Mouse (Mus musculus) heart, postnatal 36 days (tissue): ENCODE data around the gene Dph1. TPM values are rescaled to one million over a fixed set of nuclear protein-coding genes. Genes with fewer than 3 reads are reported as not detected.

Experiments used
- DNase-seq, 2 experiments: peaks; one replicate each; pipeline ENCODE4 v3.0.0; 2021 to 2022
- intact Hi-C: fragments of 180-260 bp; cut with DNase I; formaldehyde crosslinking; loops from one replicate; pipeline ENCODE4 v1.15.1; 2025
- microRNA-seq, 2 experiments: library from miRNA; unstranded; fragments of <30 nt; microRNA quantifications; one replicate each; pipeline ENCODE4 v1.2.0; 2021; ENCODE audit warnings: borderline number of aligned reads in 2 of 2
- total RNA-seq, 2 experiments: library from RNA; stranded (reverse); gene quantifications; 2 replicates each; pipeline ENCODE4 v1.2.3; 2021

Dph1 gene
- total RNA-seq, 2 experiments from 2014 or later: 9.0 to 9.7 TPM

DNA sequence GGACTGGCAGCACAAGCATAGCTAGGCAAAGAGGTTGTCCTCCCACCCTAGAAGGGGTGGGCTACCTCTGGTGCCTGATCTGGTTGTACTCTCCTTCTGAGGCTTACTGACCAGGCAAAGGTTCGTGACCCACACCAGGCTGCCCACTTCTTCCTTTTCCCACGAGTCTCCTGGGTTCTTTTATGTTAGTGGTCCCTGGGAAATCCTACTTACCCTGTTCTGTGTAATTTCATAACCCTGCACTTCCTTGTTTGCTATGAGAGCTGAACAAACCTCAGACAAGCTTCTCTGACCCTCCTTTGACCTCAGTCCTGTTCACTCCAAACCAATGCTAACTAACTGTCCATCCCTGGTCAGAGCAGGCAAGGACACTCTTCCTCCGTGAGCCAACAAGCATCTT lies 50.0 kb downstream of the Dph1 start:
- intact Hi-C loops: no loop called here
- no peak for DNase-seq

DNA sequence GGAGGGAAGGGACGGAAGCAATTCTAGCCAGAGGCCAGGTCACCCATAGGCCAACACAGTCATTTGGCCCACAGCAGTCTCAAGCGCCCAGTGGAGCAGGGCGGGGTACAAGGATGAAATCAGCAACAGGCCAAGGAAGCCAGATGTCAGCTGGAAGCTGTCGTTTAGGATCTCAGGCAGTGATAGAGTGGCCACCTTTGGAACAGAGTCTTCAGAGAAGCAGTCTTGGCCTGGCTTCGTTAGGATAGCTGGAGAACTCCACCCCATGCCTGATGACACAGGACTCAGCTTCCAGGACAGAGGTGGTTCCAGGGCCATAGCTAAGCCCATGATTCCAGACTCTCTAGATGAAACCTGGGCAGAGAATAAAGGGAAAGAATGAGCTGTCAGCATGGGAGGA lies 50.6 kb downstream of the Dph1 start:
- intact Hi-C loops: no loop called here
- peak in 1 of 2 experiments; percentile 38 for DNase-seq

DNA sequence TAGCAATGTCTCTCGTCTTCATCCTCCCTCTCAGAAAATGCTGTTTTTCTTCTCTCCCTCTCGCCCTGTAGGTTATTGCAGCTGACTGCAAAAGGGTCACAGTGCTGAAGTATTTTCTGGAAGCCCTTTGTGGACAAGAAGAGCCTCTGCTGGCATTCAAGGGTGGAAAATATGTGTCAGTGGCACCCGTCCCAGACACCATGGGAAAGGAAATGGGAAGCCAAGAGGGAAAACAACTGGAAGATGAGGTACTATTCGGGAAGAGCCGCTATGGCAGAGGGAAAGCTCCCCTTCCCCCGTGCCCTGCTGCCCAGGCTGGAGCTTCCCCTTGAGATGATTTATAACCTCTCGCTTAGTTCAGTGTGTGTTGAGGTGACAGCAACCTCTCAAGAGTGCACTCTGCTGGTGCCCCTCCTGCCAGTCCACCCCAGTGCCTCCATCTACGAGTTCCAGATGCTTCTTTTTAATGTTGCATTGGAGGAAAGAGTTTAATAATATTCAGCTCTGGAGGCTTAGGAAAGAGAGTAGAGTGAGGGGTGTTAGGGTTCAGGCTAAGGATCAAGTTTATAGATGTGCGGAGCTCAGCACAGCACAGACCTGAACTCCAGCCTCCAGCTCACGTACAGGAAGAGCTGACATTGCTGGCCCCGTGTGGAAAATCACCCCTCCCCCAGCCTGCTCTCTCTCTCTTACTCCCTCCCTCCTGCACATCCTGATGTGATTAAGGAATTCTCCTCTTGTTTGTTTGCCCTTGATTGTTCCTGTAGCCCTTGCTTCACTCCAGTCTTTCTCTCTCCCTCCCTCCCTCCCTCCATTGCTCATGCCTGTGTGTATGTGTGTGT lies 51.7 kb downstream of the Dph1 start:
- peak; percentile 88 to 90 for DNase-seq
- intact Hi-C loops: no loop called here

DNA sequence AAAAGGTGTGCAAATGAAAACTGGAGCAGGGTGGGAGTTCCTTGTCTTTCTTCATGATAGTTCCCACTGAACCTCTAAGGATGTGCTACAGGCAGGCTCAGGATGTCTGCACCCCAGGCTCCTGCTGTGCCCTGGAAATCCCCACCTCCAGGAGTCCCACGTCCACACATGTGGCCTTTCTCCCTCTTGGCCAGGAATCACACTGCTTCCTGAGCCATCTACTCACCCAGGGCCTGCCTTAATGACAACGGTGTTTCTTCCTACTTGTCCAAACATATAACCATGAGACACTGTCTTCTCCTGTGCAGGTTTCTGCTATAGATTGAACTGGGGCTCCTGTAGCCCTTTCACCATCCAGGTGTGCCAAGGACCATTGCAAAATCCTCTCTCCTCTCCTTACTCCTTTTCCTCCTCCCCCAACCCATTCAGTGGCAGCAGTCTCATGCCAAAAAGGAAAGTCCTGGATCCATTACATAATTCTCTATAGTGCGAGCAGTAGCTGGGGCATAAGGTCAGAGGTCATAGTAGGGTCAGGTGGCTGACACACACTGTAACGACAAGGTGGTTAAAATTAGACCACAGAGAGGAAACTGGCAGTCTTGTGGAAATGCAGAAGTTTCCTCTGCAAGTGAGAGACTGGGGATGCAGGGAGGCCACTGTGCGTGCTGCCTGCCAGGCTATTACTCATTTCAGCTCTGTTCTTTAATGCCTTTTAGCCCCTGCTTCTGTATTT lies 54.2 kb downstream of the Dph1 start:
- intact Hi-C loops: loop anchor here (2.0 kb wide), 1 partner anchor 20 kb away; no protein-coding TSS in a partner anchor
- no peak for DNase-seq

DNA sequence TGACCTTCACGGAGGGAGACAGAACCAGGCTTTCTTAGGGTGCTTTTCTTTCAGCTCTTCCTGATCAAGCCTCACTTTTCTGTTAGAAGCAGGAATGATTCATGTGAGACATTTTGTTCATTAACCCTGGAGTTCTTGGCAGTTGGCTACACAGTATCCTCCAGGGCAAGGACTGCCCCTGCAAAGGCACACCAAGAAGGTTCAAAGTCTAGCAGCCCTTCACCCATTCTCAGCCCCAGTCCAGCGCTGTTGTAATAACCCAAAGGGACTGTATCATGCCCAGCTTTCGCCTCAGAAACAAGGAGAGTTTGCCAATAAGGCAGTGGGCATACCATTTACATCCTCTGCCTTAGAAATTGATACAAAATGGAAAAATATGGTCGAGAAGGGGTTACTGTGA lies 55.7 kb downstream of the Dph1 start:
- intact Hi-C loops: loop anchor here (2.0 kb wide), 2 partner anchors 13 to 29 kb away; no protein-coding TSS in a partner anchor
- DNase-seq: no peak

DNA sequence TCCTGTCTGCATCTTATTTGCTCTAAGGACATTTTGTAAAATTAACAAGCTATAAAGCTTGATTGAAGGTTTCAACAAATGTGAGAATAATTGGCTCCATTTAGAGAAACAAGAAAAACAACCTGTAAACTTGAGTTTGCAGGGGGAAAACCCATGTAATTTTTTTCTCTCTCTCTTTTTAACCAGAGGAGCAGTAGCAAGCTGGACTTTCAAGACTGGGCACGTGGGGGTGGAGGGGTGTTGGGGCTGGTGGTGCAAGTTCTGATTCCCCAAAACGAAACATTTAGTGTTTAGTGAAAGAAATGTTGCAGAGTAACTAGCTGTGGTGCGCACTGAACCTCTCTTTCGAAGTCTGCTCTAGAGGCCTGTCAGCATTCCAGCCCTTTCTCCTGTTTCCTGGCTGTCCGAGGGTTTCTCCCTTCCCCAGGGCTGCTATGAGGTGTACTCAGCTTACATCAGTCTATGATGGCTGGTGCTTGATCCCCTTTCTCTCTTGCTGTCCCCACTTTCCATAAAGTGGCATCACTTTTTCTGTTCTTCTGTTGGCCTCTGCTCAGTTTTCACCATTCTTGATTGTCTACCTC lies 56.5 kb downstream of the Dph1 start:
- DNase-seq: no peak
- intact Hi-C loops: loop anchor here (2.0 kb wide), 2 partner anchors 14 to 30 kb away; no protein-coding TSS in a partner anchor

DNA sequence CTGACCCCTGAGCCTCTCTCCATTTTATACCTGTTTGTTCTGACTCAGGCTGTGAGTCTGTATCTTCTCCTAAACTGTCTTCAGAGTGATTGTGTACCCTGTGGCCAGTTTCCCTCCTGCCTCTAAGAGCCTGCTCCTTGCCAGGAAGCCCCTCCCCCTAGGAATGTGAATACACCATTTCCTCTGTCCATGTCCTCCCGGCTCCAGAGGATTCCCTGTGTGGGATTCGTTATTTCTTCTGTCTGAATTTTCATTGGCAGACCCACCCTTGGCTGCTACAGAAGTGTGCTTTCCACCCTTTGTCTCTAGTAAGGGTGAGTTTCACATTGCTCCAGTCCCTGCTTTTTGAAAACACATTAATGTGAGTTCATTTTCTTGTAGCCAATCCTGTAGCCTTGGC lies 57.1 kb downstream of the Dph1 start:
- intact Hi-C loops: loop anchor here (2.0 kb wide), 2 partner anchors 15 to 31 kb away; no protein-coding TSS in a partner anchor
- DNase-seq: peak; percentile 44 to 49

DNA sequence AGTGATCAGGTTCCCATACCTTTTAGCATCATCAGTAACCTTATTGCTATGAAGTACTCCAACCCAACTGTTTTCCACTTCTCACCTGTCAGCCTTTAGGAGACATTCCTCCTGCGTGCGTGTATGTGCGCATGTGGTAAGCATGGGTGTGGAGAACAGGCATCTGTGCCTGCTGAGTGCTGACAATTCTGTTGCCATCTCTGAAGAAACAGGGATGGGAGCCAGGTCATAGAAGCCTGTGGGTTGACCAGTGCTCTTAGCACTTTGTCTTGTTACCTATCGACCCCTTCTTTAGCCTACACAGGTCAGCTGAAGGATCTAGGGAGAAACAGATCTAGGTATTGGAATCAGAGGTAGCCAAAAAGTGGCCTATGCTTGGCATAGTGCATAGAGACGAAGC lies 57.6 kb downstream of the Dph1 start:
- DNase-seq: no peak
- intact Hi-C loops: no loop called here

DNA sequence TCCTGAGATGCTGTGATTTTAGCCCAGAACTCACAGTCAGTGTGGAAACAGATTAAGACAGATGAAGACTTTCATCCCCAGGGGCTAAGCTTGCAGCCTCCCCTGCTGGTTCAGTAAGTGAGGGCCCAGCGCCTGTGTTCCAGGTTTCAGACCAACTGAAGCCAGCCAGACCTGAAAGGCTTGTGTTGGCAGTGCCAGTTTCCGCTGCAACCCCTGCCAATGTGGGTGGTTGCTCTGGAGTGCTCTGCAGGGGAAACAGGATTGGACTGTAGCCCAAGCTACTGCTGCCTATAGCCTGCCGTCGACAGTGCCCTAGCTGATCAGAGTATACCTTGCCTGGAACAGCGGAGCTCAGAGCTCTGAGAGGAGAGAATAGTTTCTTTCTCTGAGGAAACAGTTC lies 58.8 kb downstream of the Dph1 start:
- peak; percentile 56 to 65 for DNase-seq
- intact Hi-C loops: no loop called here

DNA sequence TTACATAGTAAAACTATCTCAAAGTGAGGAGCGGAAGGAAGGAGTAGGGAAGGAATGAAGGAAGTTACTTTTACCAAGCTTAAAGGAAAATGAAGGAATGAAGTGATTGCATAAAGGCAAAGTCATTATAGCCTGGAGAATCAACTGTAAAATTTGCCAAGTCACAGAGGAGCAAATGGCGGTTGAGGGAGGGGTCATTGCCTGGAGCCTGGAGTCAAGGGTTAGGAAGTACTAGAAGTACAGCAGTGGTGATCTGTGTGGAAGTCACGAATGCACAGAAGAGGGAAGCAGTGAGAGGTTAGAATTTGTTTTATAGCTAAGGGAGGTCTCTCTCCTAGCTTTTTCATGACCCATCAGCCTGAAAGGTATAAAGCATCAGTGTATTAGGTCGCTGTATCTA lies 59.7 kb downstream of the Dph1 start:
- no peak for DNase-seq
- intact Hi-C loops: no loop called here

DNA sequence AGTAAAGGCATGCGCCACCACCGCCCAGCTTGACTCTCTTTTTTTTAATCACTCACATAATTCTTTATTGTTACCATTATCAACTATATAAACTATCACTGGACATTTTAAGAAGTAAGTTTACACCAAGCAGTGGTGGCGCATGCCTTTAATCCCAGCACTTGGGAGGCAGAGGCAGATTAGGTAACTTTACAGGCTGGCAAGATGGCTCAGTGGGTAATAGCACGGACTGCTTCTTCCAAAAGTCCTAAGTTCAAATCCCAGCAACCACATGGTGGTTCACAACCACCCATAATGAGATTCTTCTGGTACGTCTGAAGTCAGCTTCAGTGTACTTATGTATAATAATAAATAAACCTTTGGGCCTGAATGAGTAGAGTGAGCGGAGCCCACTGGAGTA lies 61.6 kb downstream of the Dph1 start:
- intact Hi-C loops: no loop called here
- no peak for DNase-seq

Small RNA genes within 50 kb of the gene (microRNA-seq; reads per million reads assigned to microRNA genes)
- 494 to 764 reads per million in 2 experiments for gene Mir132
- 13.7 to 24.2 reads per million in 2 experiments for gene Mir212

Other genes starting within 250 kb of the Dph1 start
- 10 to 100 TPM; 14.8 to 22.8 TPM for gene Hic1, start 21.7 kb downstream of the Dph1 start, total RNA-seq
- gene Ovca2, start 12.4 kb downstream of the Dph1 start, total RNA-seq: 1 to 10 TPM; 5.3 to 7.2 TPM
- gene Rtn4rl1, start 2.5 kb upstream of the Dph1 start, total RNA-seq: 10 to 100 TPM in 1 of 2 experiments, 1 to 10 TPM in 1; 6.0 to 10.0 TPM
- 10 to 100 TPM; 55.1 to 63.8 TPM for gene Rpa1, start 157.1 kb upstream of the Dph1 start, total RNA-seq
- 1 to 10 TPM; 4.4 to 7.5 TPM for gene Smyd4, start 157.2 kb upstream of the Dph1 start, total RNA-seq
- 10 to 100 TPM; 25.4 to 26.1 TPM for gene Serpinf1, start 231.5 kb upstream of the Dph1 start, total RNA-seq
- not detected for gene Serpinf2, start 248.3 kb upstream of the Dph1 start, total RNA-seq